Mouse (Mus musculus): ENCODE measurements around the gene Pip4k2b. TPM values are rescaled to one million over a fixed set of nuclear protein-coding genes. Genes with fewer than 3 reads are reported as not detected.
A peak's percentile ranks its signal among the peaks of the same experiment; 100 is the strongest.

The Pip4k2b gene
- polyA plus RNA-seq, 1 experiment from 2014 or later, result 0.75 TPM

DNA sequence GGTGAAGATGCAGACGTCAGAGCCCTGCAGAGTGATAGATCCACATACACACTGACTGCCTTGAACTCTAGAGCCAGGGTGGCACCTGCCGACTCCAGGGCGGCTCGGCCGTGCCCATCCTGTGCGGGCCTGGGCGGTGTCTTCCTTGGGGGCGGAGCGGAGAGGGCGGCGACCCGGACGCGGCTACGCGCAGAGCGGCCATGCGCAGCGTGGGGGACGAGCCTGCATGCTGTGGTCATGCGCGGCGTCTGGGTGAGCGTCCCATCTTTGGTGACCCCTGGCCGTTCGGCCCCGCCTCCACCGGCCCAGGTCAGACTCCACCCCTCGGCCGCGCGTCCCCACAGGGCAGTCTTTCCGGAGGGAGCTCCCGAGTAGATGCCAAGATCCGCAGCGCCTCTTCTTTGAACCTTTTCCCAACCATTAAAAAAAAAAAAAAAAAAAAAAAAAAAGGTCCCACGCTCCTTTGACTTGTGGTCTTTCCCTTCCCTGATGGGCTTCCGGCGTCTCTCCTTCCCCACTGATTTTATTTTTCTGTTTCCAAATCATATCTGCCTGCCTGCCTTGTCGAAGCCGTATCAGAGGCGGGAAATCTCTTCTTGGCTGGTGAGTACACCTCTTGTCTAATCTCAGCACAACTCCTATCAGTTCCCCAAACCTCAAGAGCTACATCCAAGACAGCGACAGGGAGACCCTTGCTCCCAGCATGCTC is 58.7 kb downstream of the Pip4k2b start, which contains the start of gene Cisd3:
Cisd3 (plus strand) TSS at position 214 of the 709 bp plus-strand sequence.
- H3K27ac ChIP-seq (replicated peaks), result 0 out of 2 replicates have a peak within 1 kb of the TSS, but pooled peaks have one; percentile 30
- TF ChIP-seq CTCF (IDR thresholded peaks at IDR 0.05; ENCODE audit: low read depth) (no peak), EP300 (optimal IDR thresholded peaks at IDR 0.05) (no peak)
- peak within 1 kb of the TSS; percentile 31 for H3K4me3 ChIP-seq (ENCODE audit: low read depth, low read length)
- H3K4me1 ChIP-seq (replicated peaks; ENCODE audit: control insufficient read depth, insufficient read depth), result no peaks in the 10 kb centered on the region; the same call in 1 of the 2 replicates
- H3K9me3 ChIP-seq (ENCODE audit: control insufficient read depth, low read length), result no peaks in the 10 kb centered on the region
- H3K4me2 ChIP-seq (replicated peaks; ENCODE audit: low read depth), result peak within 1 kb of the TSS; percentile 58
- peak; percentile 93 for DNase-seq (ENCODE audit: low spot score)
- H3K36me3 ChIP-seq (ENCODE audit: control insufficient read depth, insufficient read depth, low read length), result peaks cover 21% of the 10 kb centered on the region
- no peaks in the 10 kb centered on the region for H3K27me3 ChIP-seq (ENCODE audit: control insufficient read depth, insufficient read depth, low read length)
- WGBS, result under 1% methylated on average over 40 of the region's 43 CpGs
- peak within 1 kb of the TSS; percentile 43 for H3K9ac ChIP-seq (ENCODE audit: low read length)
- peak; percentile 94 for ATAC-seq (ENCODE audit: low FRiP score, low TSS enrichment)

DNA sequence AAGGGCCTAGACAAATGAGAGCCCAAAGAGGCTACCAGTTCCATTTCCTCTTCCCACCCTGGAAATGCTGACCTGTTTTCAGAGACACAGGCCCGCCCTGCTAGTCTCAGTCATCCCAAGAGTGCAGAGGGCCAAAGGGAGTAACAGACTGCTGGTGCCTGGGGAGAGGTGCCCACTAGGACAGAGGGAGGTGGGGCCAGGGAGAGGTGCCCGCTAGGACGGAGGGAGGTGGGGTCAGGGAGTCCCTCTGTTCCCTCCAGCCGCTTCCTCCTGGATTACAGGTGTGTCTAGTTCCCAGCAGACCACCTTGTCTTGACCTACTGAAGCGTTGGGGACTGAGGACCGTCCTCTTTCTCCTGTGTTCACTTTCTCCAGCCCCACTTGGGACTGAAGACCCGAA is 59.7 kb downstream of the Pip4k2b start:
- H3K27me3 ChIP-seq (ENCODE audit: control insufficient read depth, insufficient read depth, low read length), result no peaks in the 10 kb centered on the region
- no peaks in the 10 kb centered on the region; the same call in 1 of the 2 replicates for H3K4me1 ChIP-seq (replicated peaks; ENCODE audit: control insufficient read depth, insufficient read depth)
- WGBS, result 41% methylated on average over 7 of the region's 7 CpGs
- no peak for TF ChIP-seq EP300 (optimal IDR thresholded peaks at IDR 0.05)
- no peak for TF ChIP-seq CTCF (IDR thresholded peaks at IDR 0.05; ENCODE audit: low read depth)
- H3K4me2 ChIP-seq (replicated peaks; ENCODE audit: low read depth), result no peak overlapping the region
- no peak overlapping the region for H3K27ac ChIP-seq (replicated peaks)
- DNase-seq (ENCODE audit: low spot score) (no peak), ATAC-seq (ENCODE audit: low FRiP score, low TSS enrichment) (no peak)
- H3K9me3 ChIP-seq (ENCODE audit: control insufficient read depth, low read length), result no peaks in the 10 kb centered on the region
- H3K9ac ChIP-seq (ENCODE audit: low read length), result no peak overlapping the region
- H3K36me3 ChIP-seq (ENCODE audit: control insufficient read depth, insufficient read depth, low read length), result peaks cover 18% of the 10 kb centered on the region
- H3K4me3 ChIP-seq (ENCODE audit: low read depth, low read length), result no peak overlapping the region

DNA sequence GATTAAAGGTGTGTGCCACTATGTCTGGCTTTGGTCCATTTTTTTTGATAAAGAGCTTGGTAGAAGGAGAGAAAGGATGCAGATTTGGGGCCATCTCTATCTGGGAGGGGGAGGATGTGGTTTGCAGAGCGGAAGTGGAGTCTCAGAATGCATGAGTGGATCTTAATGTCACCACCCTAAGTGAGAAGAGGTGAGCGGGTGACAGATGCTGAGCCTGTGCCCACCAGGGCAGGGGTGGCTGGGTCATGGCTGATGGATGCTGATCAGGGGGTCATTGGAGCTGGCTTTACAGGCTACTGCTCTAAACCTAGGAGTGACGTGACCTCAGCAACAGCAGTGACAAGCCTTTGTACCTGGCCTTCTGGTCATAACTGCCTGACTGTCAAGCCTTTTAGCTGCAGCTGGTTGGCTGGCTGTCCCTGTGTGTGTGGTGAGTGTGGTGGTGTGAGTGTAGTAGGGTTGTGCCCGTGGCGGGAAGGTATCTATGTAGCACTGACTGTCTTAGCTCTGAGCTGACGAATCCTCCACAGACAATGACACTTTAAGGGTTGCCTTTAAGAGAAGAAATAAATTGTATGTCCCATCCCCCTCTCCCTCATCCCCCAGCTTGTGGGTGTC is 60.3 kb downstream of the Pip4k2b start:
- 83% methylated on average over 6 of the region's 6 CpGs for WGBS
- TF ChIP-seq CTCF (IDR thresholded peaks at IDR 0.05; ENCODE audit: low read depth) (no peak), EP300 (optimal IDR thresholded peaks at IDR 0.05) (no peak)
- Histone ChIP-seq H3K9ac (ENCODE audit: low read length) (no peak overlapping the region), H3K36me3 (ENCODE audit: control insufficient read depth, insufficient read depth, low read length) (peaks cover 18% of the 10 kb centered on the region), H3K27ac (replicated peaks) (no peak overlapping the region), H3K4me1 (replicated peaks; ENCODE audit: control insufficient read depth, insufficient read depth) (no peaks in the 10 kb centered on the region; the same call in 1 of the 2 replicates), H3K4me2 (replicated peaks; ENCODE audit: low read depth) (no peak overlapping the region), H3K27me3 (ENCODE audit: control insufficient read depth, insufficient read depth, low read length) (no peaks in the 10 kb centered on the region), H3K9me3 (ENCODE audit: control insufficient read depth, low read length) (no peaks in the 10 kb centered on the region), H3K4me3 (ENCODE audit: low read depth, low read length) (no peak overlapping the region)
- ATAC-seq (ENCODE audit: low FRiP score, low TSS enrichment) (no peak), DNase-seq (ENCODE audit: low spot score) (no peak)

DNA sequence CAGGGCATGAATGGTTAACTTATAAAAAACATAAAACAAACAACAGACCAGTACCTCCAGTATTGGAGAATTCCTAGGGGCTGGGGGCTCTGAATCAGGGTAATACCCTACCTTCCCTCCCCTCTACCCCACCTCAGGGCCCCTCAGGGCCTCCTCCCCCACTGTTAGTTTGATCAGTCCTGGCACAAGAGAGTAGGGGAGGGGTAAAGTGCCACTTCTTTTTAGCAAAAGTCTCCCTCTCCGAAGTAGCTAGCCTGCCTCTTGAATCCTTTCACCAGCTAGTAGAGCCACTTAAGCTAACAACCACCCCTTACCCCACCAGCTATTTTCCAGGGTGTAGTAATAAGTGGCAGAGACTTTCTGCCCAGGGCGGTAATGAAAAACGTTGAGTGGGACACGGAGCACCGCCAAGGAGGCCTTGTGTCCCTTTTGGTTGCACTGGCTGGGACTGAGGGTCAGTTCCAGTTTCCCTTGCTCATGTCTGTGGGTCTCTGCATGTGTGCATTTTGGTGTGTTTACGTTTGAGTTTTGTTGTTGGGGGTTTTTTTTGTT is 61.9 kb downstream of the Pip4k2b start:
- Histone ChIP-seq H3K9me3 (ENCODE audit: control insufficient read depth, low read length) (no peaks in the 10 kb centered on the region), H3K4me1 (replicated peaks; ENCODE audit: control insufficient read depth, insufficient read depth) (no peaks in the 10 kb centered on the region; the same call in 1 of the 2 replicates), H3K27ac (replicated peaks) (no peak overlapping the region), H3K4me3 (ENCODE audit: low read depth, low read length) (no peak overlapping the region), H3K27me3 (ENCODE audit: control insufficient read depth, insufficient read depth, low read length) (no peaks in the 10 kb centered on the region), H3K9ac (ENCODE audit: low read length) (no peak overlapping the region), H3K4me2 (replicated peaks; ENCODE audit: low read depth) (no peak overlapping the region), H3K36me3 (ENCODE audit: control insufficient read depth, insufficient read depth, low read length) (peaks cover 22% of the 10 kb centered on the region)
- ATAC-seq (ENCODE audit: low FRiP score, low TSS enrichment) (no peak), DNase-seq (ENCODE audit: low spot score) (no peak)
- 69% methylated on average over 6 of the region's 6 CpGs for WGBS
- no peak for TF ChIP-seq EP300 (optimal IDR thresholded peaks at IDR 0.05)
- no peak for TF ChIP-seq CTCF (IDR thresholded peaks at IDR 0.05; ENCODE audit: low read depth)

DNA sequence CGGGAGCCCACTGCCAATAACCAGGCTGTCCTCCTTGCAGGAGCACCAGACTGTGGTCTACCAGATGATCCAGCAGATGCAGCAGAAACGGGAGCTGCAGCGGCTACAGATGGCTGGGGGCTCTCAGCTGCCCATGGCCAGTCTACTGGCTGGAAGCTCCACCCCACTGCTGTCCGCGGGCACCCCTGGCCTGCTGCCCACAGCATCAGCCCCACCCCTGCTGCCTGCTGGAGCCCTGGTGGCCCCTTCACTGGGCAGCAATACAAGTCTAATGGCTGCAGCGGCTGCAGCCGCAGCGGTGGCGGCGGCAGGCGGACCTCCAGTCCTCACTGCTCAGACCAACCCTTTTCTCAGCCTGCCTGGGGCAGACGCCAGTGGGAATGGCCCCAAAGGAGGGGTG is 64.1 kb downstream of the Pip4k2b start:
- DNase-seq (ENCODE audit: low spot score), result peak; percentile 36
- no peaks in the 10 kb centered on the region for H3K9me3 ChIP-seq (ENCODE audit: control insufficient read depth, low read length)
- H3K4me1 ChIP-seq (replicated peaks; ENCODE audit: control insufficient read depth, insufficient read depth), result no peaks in the 10 kb centered on the region
- no peak overlapping the region for H3K9ac ChIP-seq (ENCODE audit: low read length)
- WGBS, result 79% methylated on average over 12 of the region's 12 CpGs
- no peak overlapping the region for H3K4me3 ChIP-seq (ENCODE audit: low read depth, low read length)
- no peak for ATAC-seq (ENCODE audit: low FRiP score, low TSS enrichment)
- no peaks in the 10 kb centered on the region for H3K27me3 ChIP-seq (ENCODE audit: control insufficient read depth, insufficient read depth, low read length)
- peaks cover 26% of the 10 kb centered on the region for H3K36me3 ChIP-seq (ENCODE audit: control insufficient read depth, insufficient read depth, low read length)
- no peak overlapping the region for H3K27ac ChIP-seq (replicated peaks)
- TF ChIP-seq EP300 (optimal IDR thresholded peaks at IDR 0.05), result no peak
- no peak for TF ChIP-seq CTCF (IDR thresholded peaks at IDR 0.05; ENCODE audit: low read depth)
- no peak overlapping the region for H3K4me2 ChIP-seq (replicated peaks; ENCODE audit: low read depth)

DNA sequence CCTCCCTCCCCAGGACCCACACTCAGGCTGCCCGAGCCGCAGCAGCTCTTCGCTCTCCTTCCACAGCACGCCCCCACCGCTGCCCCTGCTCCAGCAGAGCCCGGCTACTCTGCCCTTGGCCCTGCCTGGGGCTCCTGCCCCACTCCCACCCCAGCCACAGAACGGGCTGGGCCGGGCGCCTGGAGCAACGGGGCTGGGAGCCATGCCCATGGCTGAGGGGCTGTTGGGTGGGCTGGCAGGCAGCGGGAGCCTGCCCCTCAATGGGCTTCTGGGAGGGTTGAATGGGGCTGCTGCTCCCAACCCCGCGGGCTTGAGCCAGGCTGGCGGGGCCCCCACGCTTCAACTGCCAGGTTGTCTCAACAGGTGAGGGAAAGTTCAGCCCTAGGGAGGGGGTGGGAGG is 66.2 kb downstream of the Pip4k2b start:
- H3K27ac ChIP-seq (replicated peaks), result no peak overlapping the region
- H3K4me3 ChIP-seq (ENCODE audit: low read depth, low read length), result no peak overlapping the region
- DNase-seq (ENCODE audit: low spot score) (no peak), ATAC-seq (ENCODE audit: low FRiP score, low TSS enrichment) (no peak)
- H3K4me2 ChIP-seq (replicated peaks; ENCODE audit: low read depth), result no peak overlapping the region
- H3K4me1 ChIP-seq (replicated peaks; ENCODE audit: control insufficient read depth, insufficient read depth), result no peaks in the 10 kb centered on the region
- H3K36me3 ChIP-seq (ENCODE audit: control insufficient read depth, insufficient read depth, low read length), result peaks cover 32% of the 10 kb centered on the region
- TF ChIP-seq EP300 (optimal IDR thresholded peaks at IDR 0.05) (no peak), CTCF (IDR thresholded peaks at IDR 0.05; ENCODE audit: low read depth) (no peak)
- H3K9ac ChIP-seq (ENCODE audit: low read length), result no peak overlapping the region
- no peaks in the 10 kb centered on the region for H3K9me3 ChIP-seq (ENCODE audit: control insufficient read depth, low read length)
- no peaks in the 10 kb centered on the region for H3K27me3 ChIP-seq (ENCODE audit: control insufficient read depth, insufficient read depth, low read length)
- 81% methylated on average over 13 of the region's 15 CpGs for WGBS
